Mouse (Mus musculus) forebrain, embryonic 14.5 days (tissue): Measurements from ENCODE around the gene Syne2. TPM values are rescaled to one million over a fixed set of nuclear protein-coding genes. Genes with fewer than 3 reads are reported as not detected.

Experiments used
- ATAC-seq: fragments of 200-750 bp; cut with Nextera tagmentation; 2 replicates; pipeline ENCODE4 v1.8.0; 2017; ENCODE audit warnings: mild to moderate bottlenecking, moderate library complexity
- DNase-seq: peaks from one replicate; pipeline ENCODE4 v3.0.0-alpha.2; 2015; ENCODE audit warnings: low spot score
- H3K27ac ChIP-seq: fragments of 300-500 bp; sonication (generic); 2 replicates; pipeline ENCODE4 v1.5.1; 2014; ENCODE audit warnings: low read depth, mild to moderate bottlenecking, control low read depth, low read length, moderate library complexity
- H3K27me3 ChIP-seq: fragments of 300-500 bp; sonication (generic); replicated peaks from 2 replicates; pipeline ENCODE4 v1.6.1; 2014; ENCODE audit warnings: low read length, control low read depth, mixed read lengths; ENCODE audit not compliant: control insufficient read depth, insufficient read depth
- H3K36me3 ChIP-seq: fragments of 300-500 bp; sonication (generic); 2 replicates; pipeline ENCODE4 v1.6.1; 2014; ENCODE audit warnings: low read length, control low read depth; ENCODE audit not compliant: control insufficient read depth, insufficient read depth
- H3K4me1 ChIP-seq: fragments of 300-500 bp; sonication (generic); 2 replicates; pipeline ENCODE4 v1.6.1; 2014; ENCODE audit warnings: antibody characterized with exemption, low read length, control low read depth; ENCODE audit not compliant: control insufficient read depth, insufficient read depth
- H3K4me2 ChIP-seq: fragments of 300-500 bp; sonication (generic); 2 replicates; pipeline ENCODE4 v1.6.1; 2014; ENCODE audit warnings: mild to moderate bottlenecking, control low read depth, low read length
- H3K4me3 ChIP-seq: fragments of 300-500 bp; sonication (generic); 2 replicates; pipeline ENCODE4 v1.5.1; 2014; ENCODE audit warnings: low read depth, low read length, control low read depth
- H3K9ac ChIP-seq: fragments of 300-500 bp; sonication (generic); 2 replicates; pipeline ENCODE4 v1.6.1; 2014; ENCODE audit warnings: mild to moderate bottlenecking, low read length, control low read depth, moderate library complexity
- H3K9me3 ChIP-seq: fragments of 300-500 bp; sonication (generic); replicated peaks from 2 replicates; pipeline ENCODE4 v1.6.1; 2016; ENCODE audit warnings: low read length, control low read depth, mixed read lengths; ENCODE audit not compliant: control insufficient read depth
- WGBS: fragments of 180-500 bp; shearing (Covaris S2); extraction: QIAGEN DNeasy Blood & Tissue Kit; methylation state at CpG from one replicate; pipeline ENCODE4 v1.1.7; 2014; 5-methylcytosine and 5-hydroxymethylcytosine counted together
- polyA plus RNA-seq: library from polyadenylated mRNA; unstranded; fragments of >200 nt; fragmentation: Nextera tagmentation; extraction: Ambion mirVana; gene quantifications from 2 replicates; pipeline ENCODE4 v1.2.1, GENCODE M21; 2014

Syne2 gene
- polyA plus RNA-seq, 1 experiment from 2014 or later, result 62.0 TPM

DNA sequence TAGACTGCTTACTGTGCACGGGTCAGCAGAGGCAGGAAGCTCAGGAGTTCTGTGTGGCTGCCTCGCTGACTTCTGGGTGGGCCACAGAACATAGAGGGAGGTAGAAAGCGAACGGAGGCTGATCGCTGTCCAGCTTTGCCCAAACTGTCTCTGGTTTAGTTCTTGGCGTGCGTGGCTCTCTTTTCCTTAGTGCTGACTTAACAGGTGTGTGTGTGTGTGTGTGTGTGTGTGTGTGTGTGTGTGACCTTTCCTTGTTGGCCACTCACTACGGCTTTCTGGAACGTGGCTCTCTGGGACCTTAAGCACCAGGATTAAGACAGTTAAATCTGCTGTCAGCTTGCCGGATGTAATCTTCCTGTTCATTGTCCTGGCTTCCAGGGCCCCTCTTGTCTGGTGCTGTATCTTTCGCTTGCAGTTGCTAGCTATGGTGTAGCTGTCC lies 18.6 kb downstream of the Syne2 start:
- ATAC-seq, result no peak
- H3K27ac ChIP-seq, result no peak overlapping the region
- H3K9ac ChIP-seq, result no peak overlapping the region
- DNase-seq, result no peak
- no peak overlapping the region for H3K4me2 ChIP-seq
- H3K4me3 ChIP-seq, result no peak overlapping the region
- H3K4me1 ChIP-seq, result peaks cover 5% of the 10 kb centered on the region; the same call in 1 of the 2 replicates
- 40% methylated on average over 11 of the region's 11 CpGs for WGBS
- H3K9me3 ChIP-seq, result no peaks in the 10 kb centered on the region
- no peaks in the 10 kb centered on the region for H3K27me3 ChIP-seq
- H3K36me3 ChIP-seq, result no peaks in the 10 kb centered on the region

DNA sequence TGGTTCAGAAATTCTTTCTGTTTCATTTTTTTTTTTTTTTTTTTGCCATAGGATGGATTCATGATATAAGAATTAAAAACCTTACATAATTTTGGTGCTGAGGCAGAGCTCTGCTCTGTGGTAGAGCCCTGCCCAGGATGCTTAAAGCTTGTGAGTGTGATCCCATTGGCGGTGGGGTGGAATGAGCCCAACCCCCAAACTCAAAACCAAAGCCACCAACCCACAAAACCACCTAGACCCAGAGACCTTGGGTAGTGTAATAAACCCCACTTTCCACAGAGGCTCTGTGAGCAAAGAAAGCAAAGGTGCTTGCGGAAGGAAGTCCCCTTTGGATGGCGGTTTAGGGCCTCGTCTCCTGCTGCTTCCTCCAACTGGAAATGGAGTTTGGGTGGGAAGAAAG lies 19.5 kb downstream of the Syne2 start:
- H3K9ac ChIP-seq, result no peak overlapping the region
- H3K36me3 ChIP-seq, result no peaks in the 10 kb centered on the region
- ATAC-seq (no peak), DNase-seq (no peak)
- no peaks in the 10 kb centered on the region for H3K9me3 ChIP-seq
- H3K27me3 ChIP-seq, result no peaks in the 10 kb centered on the region
- WGBS, result 86% methylated on average over 4 of the region's 4 CpGs
- H3K27ac ChIP-seq, result no peak overlapping the region
- no peak overlapping the region for H3K4me2 ChIP-seq
- H3K4me1 ChIP-seq, result peaks cover 5% of the 10 kb centered on the region; the same call in 1 of the 2 replicates
- no peak overlapping the region for H3K4me3 ChIP-seq

DNA sequence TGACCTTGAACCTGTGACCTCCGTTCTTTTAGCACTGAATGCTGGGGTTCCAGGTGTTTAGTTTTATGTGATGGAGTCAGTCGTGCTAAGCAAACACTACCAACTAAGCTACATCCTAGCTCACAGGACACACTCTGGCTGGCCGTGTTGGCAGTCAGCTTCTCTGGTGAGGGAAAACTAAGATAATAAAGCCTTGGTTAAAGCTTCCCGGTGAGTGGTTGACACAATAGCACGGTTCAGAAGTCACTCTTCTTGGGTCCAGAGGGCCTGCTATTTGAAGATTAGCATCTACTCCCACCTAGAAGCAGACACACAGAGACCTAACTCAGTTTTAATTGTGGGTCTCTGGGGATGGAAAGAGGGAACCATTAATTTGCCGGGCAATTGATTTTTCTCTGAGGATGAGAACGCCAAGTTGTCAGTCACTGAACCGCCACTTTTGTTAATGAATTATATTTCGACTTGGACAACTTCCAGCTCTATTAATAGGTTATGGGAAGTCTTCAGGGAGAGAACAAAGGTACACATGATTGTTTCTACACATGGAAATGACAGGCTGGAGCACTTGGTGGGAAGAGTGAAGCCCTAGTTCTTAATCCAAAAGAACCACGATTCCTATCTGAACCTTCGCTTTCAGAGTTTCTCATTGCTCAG lies 21.3 kb downstream of the Syne2 start:
- DNase-seq (peak; percentile 58), ATAC-seq (no peak)
- no peak overlapping the region for H3K4me2 ChIP-seq
- H3K9me3 ChIP-seq, result no peaks in the 10 kb centered on the region
- no peak overlapping the region for H3K9ac ChIP-seq
- H3K27me3 ChIP-seq, result no peaks in the 10 kb centered on the region
- no peak overlapping the region for H3K27ac ChIP-seq
- peaks cover 5% of the 10 kb centered on the region; the same call in 1 of the 2 replicates for H3K4me1 ChIP-seq
- no peak overlapping the region for H3K4me3 ChIP-seq
- 44% methylated on average over 11 of the region's 11 CpGs for WGBS
- H3K36me3 ChIP-seq, result no peaks in the 10 kb centered on the region

DNA sequence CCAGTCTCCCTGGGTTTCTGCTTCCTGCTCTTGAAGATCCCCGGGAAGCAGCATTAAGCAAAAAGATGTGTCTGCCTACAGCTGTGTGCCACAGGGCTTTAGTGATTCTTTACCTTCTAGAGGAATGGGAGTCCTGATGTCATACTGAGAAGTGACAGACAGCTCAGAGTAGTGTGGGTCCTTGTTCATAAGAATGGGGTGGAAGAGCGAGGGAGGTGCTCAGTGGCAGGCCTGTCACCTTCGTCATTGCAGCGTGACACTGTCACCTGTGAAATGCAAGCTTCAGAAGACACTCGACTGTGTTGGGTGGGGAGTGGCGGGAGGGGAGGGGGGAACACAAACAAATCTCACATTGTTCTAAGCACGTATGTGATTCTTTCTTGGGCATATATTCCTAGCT lies 23.2 kb downstream of the Syne2 start:
- no peak for DNase-seq
- H3K36me3 ChIP-seq, result no peaks in the 10 kb centered on the region
- no peak for ATAC-seq

DNA sequence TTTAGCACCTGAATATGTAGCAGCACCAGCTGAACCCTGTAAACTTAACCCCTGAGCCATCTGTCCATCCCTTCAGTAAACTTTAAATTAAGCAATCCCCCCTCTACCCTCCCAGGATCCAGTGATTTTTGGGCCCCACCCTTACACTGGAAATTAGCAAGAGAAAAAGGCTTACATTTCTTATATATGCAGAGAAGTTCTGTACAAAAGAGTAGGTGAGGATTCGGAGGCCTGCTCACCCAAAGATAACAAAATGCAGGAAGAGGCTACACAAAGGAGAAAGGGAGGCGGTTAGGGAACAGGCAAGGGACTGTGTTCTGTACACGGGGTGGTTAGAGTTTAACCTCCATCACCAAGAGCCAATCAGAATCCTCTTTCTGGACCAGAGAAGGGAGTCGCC lies 26.4 kb downstream of the Syne2 start:
- Histone ChIP-seq H3K27me3 (no peaks in the 10 kb centered on the region), H3K9ac (no peak overlapping the region), H3K4me2 (no peak overlapping the region), H3K27ac (no peak overlapping the region), H3K4me1 (no peaks in the 10 kb centered on the region), H3K36me3 (no peaks in the 10 kb centered on the region), H3K9me3 (no peaks in the 10 kb centered on the region), H3K4me3 (no peak overlapping the region)
- no peak for ATAC-seq
- DNase-seq, result no peak
- WGBS, result 78% methylated on average over 4 of the region's 4 CpGs

More for the DNA sequence above, 23.2 kb downstream of the Syne2 start:
- Histone ChIP-seq H3K9ac (no peak overlapping the region), H3K27me3 (no peaks in the 10 kb centered on the region), H3K9me3 (no peaks in the 10 kb centered on the region), H3K4me2 (no peak overlapping the region), H3K4me1 (no peaks in the 10 kb centered on the region), H3K27ac (no peak overlapping the region), H3K4me3 (no peak overlapping the region)
- 81% methylated on average over 7 of the region's 7 CpGs for WGBS

DNA sequence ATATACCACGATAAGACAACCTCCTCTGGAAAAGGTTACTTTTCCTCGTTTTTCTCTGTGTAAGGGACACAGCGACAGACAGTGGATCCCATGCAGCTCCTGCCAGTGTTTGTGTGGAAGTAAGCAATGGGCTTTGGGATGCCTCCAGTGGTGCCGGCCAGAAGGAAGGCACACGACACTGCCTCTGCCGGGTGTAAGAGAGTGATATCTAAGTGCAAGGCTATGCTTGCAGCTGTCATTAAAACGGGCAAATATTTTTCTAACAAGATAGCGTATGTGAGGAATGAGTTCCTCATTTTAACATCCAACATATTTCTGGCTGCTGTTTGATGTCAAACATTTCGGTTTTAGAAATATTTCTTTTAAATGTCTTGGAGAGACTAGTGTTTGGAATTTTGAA lies 27.1 kb downstream of the Syne2 start:
- no peak for DNase-seq
- 87% methylated on average over 9 of the region's 9 CpGs for WGBS
- ATAC-seq, result no peak

DNA sequence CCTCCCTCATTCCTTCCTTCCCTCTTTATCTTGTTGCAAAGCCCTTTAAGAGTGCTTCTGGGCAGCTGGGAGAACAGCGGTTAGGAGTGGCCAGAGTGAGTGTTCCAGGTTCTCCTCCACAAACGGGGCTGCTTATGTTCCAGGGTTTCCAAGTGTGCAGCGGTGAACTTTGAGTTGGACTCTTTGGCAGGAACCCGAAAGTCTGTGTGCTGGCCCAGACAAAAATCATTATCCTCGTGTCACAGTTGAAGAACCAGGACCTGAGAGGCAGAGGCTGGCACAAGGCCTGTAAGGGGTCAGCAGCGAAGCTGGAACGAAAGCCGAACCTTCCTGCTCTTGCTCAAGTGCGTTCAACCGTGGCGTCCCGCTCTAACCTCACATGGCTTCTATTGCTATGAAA lies 28.6 kb downstream of the Syne2 start:
- no peak overlapping the region for H3K27ac ChIP-seq
- 83% methylated on average over 12 of the region's 12 CpGs for WGBS
- H3K36me3 ChIP-seq, result no peaks in the 10 kb centered on the region
- no peak overlapping the region for H3K4me2 ChIP-seq
- no peaks in the 10 kb centered on the region for H3K4me1 ChIP-seq
- ATAC-seq (no peak), DNase-seq (no peak)
- no peak overlapping the region for H3K4me3 ChIP-seq
- no peaks in the 10 kb centered on the region for H3K9me3 ChIP-seq
- H3K9ac ChIP-seq, result no peak overlapping the region
- H3K27me3 ChIP-seq, result no peaks in the 10 kb centered on the region

More for the DNA sequence above, 27.1 kb downstream of the Syne2 start:
- H3K4me2 ChIP-seq, result no peak overlapping the region
- no peak overlapping the region for H3K27ac ChIP-seq
- H3K36me3 ChIP-seq, result no peaks in the 10 kb centered on the region
- H3K9me3 ChIP-seq, result no peaks in the 10 kb centered on the region
- H3K4me3 ChIP-seq, result no peak overlapping the region
- H3K4me1 ChIP-seq, result no peaks in the 10 kb centered on the region
- no peak overlapping the region for H3K9ac ChIP-seq
- no peaks in the 10 kb centered on the region for H3K27me3 ChIP-seq

DNA sequence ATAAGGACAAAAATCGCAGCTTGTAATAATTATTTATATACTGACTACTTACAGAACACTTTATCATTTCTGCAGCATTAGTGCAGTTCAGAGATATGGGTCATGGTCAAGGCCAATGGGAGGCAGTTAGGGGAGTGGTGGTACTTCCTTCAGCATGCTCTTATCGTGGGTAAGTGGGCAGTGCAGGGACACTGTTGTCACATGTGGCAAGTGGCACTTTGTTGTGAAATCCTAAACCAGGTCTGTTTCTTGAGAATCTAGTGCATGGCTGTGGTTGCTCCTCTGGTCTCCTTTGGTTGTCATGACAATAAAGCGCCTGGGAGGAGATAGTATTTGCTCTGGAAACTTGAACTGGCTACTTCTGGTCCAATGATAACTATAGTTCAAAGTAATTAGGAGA lies 32.3 kb downstream of the Syne2 start:
- H3K4me2 ChIP-seq, result no peak overlapping the region
- DNase-seq (no peak), ATAC-seq (no peak)
- H3K27me3 ChIP-seq, result no peaks in the 10 kb centered on the region
- H3K9me3 ChIP-seq, result no peaks in the 10 kb centered on the region
- 0 out of 2 replicates have a peak, but pooled peaks cover 6% of the 10 kb centered on the region for H3K4me1 ChIP-seq
- 76% methylated on average over 3 of the region's 3 CpGs for WGBS
- no peak overlapping the region for H3K9ac ChIP-seq
- no peak overlapping the region for H3K4me3 ChIP-seq
- H3K27ac ChIP-seq, result no peak overlapping the region
- H3K36me3 ChIP-seq, result no peaks in the 10 kb centered on the region

DNA sequence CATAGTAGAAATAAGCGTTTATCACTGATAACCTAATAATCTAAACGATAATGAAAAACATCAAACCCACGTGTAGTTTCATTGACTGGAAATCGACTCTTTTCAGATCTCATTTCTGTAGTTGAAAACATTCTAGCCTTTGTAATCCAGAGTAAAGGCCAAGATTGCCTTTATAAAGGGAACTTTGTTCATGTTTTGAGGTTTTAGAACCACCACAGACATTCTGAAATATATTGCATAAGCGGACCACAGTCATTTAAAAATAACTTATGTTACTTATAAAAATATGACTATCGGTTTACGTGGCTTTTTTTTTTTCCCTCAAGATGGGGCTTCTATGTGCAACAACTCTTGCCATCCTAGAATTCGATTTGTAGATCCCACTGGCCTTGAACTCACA lies 33.5 kb downstream of the Syne2 start:
- no peaks in the 10 kb centered on the region for H3K27me3 ChIP-seq
- H3K4me3 ChIP-seq, result no peak overlapping the region
- no peak overlapping the region for H3K9ac ChIP-seq
- WGBS, result 87% methylated on average over 8 of the region's 8 CpGs
- H3K4me1 ChIP-seq, result peaks cover 8% of the 10 kb centered on the region; the same call in 1 of the 2 replicates
- no peak overlapping the region for H3K4me2 ChIP-seq
- no peak overlapping the region for H3K27ac ChIP-seq
- DNase-seq (no peak), ATAC-seq (no peak)
- no peaks in the 10 kb centered on the region for H3K36me3 ChIP-seq
- no peaks in the 10 kb centered on the region for H3K9me3 ChIP-seq
